Mouse (Mus musculus) embryo, embryonic 10 days (tissue): ENCODE results near the gene Znhit2.

Experiments
- DNase-seq: peaks from one replicate; pipeline ENCODE4 v3.0.0-alpha.2; 2015; ENCODE audit warnings: low spot score

The Znhit2 gene

GRCm38 (mm10) chr19:6071261-6071660, 10.3 kb downstream of the Znhit2 start:
- no peak for DNase-seq

GRCm38 (mm10) chr19:6073889-6074288, 12.9 kb downstream of the Znhit2 start:
- no peak for DNase-seq

GRCm38 (mm10) chr19:6076564-6077393, 15.8 kb downstream of the Znhit2 start, which contains the start of gene Vps51:
TSS of gene Vps51 (minus strand) at chr19:6077231.
- DNase-seq = peak; percentile 95

GRCm38 (mm10) chr19:6079983-6080480, 19.0 kb downstream of the Znhit2 start, which contains the start of gene Tmem262:
TSS of gene Tmem262 (plus strand) at chr19:6080033.
- no peak for DNase-seq

GRCm38 (mm10) chr19:6082156-6082555, 21.2 kb downstream of the Znhit2 start, which contains the start of gene Gm28374:
TSS of gene Gm28374 (minus strand) at chr19:6082256.
- no peak for DNase-seq

GRCm38 (mm10) chr19:6084478-6085248, 23.7 kb downstream of the Znhit2 start, which contains the start of the genes Zfpl1 and Cdca5:
TSS of gene Zfpl1 (minus strand) at chr19:6084956.
TSS of gene Cdca5 (plus strand) at chr19:6084983.
- peak; percentile 100 for DNase-seq

- peak; percentile 89 for DNase-seq
These were observed 24.5 kb downstream of the Znhit2 start for GRCm38 (mm10) chr19:6085417-6085879.

- no peak for DNase-seq
These were observed 27.8 kb downstream of the Znhit2 start for GRCm38 (mm10) chr19:6088841-6089240.

- DNase-seq = no peak
These were observed 33.1 kb downstream of the Znhit2 start, which contains the start of gene AC131692.1 for GRCm38 (mm10) chr19:6094119-6094518. TSS of gene AC131692.1 (plus strand) at chr19:6094419.

- DNase-seq = no peak
These were observed 36.9 kb downstream of the Znhit2 start for GRCm38 (mm10) chr19:6097847-6098246.

- no peak for DNase-seq
These were observed 40.2 kb downstream of the Znhit2 start for GRCm38 (mm10) chr19:6101186-6101585.

- no peak for DNase-seq
These were observed 41.3 kb downstream of the Znhit2 start for GRCm38 (mm10) chr19:6102169-6102853.

GRCm38 (mm10) chr19:6104476-6104875, 43.5 kb downstream of the Znhit2 start:
- DNase-seq = no peak

GRCm38 (mm10) chr19:6105586-6105985, 44.6 kb downstream of the Znhit2 start, which contains the start of gene Naaladl1:
TSS of gene Naaladl1 (plus strand) at chr19:6105782.
- no peak for DNase-seq
